Mouse (Mus musculus): Measurements from ENCODE around the gene Ttc7.
"Not testable (repeated sequence)": the region's sequence is repeated elsewhere in the genome, so short reads cannot be mapped to it uniquely, and the experiment has no call there.

Ttc7 gene

DNA sequence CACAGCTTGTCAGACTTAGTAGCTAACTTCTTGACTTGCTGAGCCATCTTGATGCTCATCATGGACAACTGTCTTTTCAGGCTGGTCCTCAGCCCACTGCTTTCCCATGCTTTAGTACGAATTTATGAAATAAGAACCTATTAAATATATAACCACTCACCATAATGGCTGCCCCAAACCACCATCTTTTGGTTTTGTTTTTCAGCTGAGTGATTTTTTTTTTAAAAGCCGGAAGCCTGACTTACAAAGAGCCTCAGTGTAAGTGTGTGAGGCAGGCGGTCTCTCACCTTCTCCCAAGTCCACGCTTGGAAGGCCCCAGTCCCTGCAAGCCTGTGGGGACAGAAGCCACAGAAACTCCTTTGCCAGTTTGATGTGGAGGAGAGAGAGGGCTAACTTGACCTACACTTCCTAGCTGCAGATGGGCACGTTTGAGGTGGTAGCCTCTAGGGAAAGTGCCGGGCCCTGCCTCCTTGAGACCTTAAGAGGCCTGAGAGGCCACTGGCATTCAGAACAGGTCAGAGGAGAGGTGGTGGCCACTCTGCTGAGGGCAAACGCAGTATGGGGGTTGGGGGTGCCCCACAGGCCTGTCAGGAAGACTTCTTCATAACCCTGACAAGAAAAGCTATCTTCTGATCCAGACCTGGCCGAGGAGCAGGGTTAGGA is 3.9 kb downstream of the Ttc7 start:
- no peak for DNase-seq (ENCODE audit: low read depth, low spot score)

GRCm38 (mm10) chr17:87287197-87287777 is 4.6 kb downstream of the Ttc7 start:
- DNase-seq (ENCODE audit: low read depth, low spot score), result no peak

GRCm38 (mm10) chr17:87288131-87288530 is 5.4 kb downstream of the Ttc7 start:
- no peak for DNase-seq (ENCODE audit: low read depth, low spot score)

DNA sequence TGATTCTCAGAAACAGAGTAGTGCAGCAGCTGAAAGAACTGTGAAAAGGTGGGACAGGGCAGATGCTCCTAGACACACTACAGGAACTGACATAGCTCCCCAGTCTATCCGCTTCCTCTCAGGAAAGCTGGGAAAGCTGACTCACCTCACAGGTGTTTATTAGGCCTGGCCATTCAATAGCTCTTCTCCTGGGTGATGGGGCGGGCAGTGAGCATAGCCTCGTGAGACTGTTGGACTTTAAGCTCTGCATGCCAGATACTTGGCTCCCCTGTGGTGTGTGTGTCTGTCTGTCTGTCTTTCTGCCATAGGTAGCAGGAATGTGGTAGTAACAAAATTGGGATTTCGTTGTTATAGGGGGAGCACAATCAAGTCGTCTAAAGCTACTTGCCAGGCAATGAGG is 6.7 kb downstream of the Ttc7 start:
- no peak for DNase-seq (ENCODE audit: low read depth, low spot score)

- DNase-seq (ENCODE audit: low read depth, low spot score), result no peak
Observed at GRCm38 (mm10) chr17:87291037-87291436, 8.4 kb downstream of the Ttc7 start.

DNA sequence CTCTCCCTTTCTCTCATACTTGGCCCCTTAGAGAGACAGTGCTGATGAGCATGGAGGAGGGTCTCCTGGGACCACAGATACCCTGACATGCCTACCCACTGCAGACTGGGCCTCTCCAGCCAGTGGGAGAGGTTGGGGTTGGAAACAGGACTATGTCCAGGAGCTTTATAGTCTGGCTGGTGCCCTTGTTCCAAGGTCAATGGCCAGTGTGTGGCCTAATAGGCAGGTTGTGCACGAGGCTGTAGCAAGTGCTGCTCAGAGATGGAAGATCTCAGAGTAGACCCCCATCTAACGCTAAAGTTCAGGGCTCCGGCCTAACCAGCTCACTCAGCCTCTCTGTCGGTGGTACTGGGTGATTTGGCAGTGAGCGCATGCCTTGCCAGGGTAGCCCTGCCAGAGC is 9.1 kb downstream of the Ttc7 start:
- no peak for DNase-seq (ENCODE audit: low read depth, low spot score)

DNA sequence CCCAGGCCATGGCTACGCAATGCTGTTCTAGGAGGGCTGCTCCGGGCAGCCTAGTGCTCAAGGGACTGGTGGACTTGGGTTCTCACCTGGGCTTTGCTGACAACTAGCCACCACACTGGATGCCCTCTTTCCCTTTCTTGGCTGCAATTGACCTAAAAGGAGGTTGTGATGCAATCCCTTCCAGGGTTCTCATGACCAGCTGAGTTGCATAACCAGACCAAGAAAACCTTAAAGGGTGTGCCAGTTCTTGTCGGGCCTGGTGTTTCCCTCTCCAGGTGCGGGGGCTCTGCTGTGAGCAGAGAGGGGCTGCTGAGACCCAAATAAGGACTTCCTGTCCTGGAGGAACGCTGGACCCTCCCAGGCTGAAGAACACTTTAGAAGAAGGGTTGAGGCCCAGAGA is 10.4 kb downstream of the Ttc7 start:
- DNase-seq (ENCODE audit: low read depth, low spot score), result no peak

DNA sequence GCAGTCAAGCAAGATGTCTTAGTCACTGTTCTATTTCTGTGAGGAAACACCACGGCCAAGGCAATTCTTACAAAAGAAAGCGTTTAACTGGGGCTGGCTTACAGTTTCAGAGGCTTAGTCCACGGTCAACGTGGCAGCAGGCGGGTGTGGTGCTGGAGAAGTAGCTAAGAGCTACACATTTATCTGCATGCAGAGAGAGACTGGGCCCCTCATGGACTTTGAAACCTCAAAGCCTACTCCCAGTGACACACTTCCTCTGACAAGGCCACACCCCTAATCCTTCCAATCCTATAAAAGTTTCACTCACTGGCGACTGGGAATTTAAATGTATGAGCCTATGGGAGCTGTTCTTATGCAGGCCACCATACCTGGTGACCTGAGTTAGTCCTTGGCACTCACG is 13.1 kb downstream of the Ttc7 start:
- no peak for DNase-seq (ENCODE audit: low read depth, low spot score)

DNA sequence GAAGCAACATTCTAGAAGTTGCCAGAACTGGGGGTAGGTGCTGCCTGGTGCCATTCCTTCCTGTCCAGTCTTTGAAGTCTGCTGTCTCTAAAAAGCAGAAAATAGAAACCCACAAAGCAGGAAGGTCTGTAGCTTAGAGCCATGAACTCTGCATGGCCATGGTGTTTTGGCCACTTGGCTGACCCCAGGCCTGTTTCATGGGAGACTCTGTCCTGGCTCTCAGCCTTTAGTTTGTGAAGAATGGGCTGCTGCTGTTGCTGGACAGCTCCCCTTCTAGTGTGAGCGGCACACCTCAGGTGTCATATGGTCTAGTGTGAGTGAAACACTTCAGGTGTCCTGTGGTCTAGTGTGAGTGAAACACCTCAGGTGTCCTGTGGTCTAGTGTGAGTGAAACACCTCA is 14.0 kb downstream of the Ttc7 start:
- DNase-seq (ENCODE audit: low read depth, low spot score), result not testable (repeated sequence)

DNA sequence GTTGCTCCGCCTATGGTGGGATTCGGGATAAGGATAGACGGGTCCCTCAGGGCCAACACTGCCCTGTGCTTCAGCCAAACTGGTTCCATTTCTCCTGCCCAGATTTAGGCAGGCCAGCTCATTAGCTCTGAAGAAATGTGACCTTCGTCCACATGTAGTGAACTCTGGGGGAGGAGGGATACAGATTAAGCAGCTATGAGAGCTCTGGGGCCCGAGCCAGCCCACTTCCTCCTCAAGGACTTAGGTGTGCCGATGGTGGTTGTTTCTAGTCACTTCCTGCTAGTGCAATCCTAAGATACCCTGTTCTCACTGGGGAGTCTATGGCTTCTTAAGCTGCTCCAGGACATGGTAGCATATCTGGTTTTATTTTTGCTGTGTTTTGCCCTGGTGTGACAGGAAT is 16.3 kb downstream of the Ttc7 start:
- DNase-seq (ENCODE audit: low read depth, low spot score), result no peak

GRCm38 (mm10) chr17:87300340-87300739 is 17.7 kb downstream of the Ttc7 start:
- no peak for DNase-seq (ENCODE audit: low read depth, low spot score)

GRCm38 (mm10) chr17:87301607-87302006 is 18.9 kb downstream of the Ttc7 start:
- not testable (repeated sequence) for DNase-seq (ENCODE audit: low read depth, low spot score)

DNA sequence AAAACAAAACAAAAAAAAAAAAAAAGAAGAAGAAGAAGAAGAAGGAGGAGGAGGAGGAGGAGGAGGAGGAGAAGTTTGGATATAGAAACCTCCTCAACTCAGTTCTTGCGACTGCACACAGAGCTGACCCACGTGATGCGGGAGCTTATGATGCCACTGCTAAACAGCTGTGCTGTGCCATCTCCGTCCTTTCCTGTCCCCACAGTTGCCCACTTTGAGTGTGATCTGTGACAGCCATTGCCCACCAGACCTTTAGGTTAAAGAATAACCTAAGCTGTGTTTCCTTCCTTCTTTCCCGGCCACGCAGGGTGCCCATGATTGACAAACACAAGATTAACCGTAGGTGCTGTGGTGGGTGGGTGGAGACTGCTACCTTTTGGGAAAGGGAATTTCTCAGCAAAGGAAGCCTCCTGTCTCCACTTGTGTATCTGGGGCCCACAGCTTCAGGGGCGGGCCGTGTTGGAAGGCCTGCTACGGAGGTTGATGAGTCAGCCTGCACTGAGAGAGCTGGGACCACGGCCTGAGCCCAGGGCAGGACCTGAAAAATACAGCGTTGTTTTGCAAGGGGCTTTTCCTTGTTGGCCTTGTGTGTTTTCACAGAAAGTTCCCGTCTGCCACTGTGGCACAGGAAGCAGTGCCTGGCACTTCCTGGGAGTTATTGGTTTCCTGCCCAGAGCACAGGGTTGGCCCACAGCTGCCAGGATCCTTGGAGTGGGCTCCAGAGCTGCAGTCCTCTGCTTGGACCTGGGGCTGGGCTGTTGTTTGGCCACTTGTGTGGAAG is 19.5 kb downstream of the Ttc7 start:
- no peak for DNase-seq (ENCODE audit: low read depth, low spot score)

DNA sequence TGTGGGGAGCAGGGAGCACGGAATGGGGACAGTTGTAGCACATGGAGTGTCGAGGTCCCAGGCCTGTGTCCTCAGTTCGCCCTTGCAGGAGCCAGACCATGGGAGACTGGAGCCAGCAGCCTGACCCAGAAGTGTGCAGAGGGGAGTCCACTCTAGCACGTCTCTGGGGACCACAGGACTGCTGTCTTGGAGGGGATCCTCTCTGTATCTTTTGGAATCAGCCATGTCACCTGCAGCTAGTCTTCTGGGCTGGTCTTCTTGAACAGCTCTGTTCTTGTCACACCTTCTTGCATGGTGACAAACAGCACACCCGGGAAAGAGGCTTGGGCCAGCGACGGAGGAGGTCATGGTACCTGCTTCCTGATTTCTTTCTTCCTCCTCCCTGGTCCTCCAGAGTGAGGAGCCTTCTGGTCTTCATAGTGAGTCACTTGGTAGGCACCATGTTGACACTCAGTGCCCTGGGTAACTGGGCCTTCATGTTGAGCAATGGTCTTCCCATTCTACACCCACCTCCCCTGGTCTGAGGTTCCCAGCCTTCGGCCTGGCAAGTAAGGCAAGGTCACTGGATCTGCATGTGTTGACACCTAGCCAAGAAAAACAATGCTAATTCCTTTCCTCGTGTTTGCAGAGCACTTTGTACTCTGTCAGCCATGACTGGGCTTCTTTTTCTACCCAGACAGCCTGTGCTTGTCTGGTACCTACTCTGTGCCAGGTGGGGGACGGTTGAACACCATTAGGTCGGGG is 21.6 kb downstream of the Ttc7 start:
- no peak for DNase-seq (ENCODE audit: low read depth, low spot score)

- DNase-seq (ENCODE audit: low read depth, low spot score), result no peak
Observed at GRCm38 (mm10) chr17:87305065-87305464, 22.4 kb downstream of the Ttc7 start.

DNA sequence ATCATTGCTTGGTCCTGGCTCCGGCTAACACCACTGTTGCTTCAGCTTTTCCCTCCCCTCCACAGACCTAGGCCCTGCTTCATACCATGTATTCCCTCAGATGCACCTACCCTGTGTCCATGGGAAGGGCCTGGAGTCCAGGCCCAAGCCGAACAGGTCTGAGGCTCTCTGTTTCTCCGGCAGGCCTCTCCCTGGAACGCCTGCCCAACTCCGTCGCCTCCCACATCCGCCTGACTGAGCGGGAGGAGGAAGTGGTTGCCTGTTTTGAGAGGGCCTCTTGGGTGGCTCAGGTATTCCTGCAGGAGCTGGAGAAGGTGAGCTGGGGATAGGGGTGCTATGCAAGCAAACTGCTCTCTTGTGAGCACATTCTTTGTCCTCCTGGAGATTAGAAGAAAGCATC is 24.1 kb downstream of the Ttc7 start:
- no peak for DNase-seq (ENCODE audit: low read depth, low spot score)

GRCm38 (mm10) chr17:87309073-87309788 is 26.5 kb downstream of the Ttc7 start:
- DNase-seq (ENCODE audit: low read depth, low spot score), result no peak

DNA sequence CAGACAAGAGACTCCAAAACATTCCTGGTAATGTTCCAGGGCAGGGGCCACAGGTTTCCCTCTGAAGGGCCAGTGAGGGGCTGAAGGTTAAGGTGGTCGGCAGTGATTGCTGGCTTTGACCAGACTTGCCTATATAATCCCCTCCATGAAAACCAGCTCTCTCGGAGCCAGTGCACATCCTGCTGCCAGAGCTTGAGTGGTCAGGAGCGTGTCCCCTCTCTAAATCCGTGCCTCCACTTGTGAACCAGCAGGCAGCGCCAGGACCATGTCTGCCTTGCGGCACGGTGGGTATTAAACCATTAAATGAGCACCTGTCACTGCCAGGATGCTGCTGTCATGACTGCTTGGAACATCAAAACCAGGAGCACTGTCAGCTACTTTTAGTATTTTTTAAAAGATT is 27.8 kb downstream of the Ttc7 start:
- no peak for DNase-seq (ENCODE audit: low read depth, low spot score)

- DNase-seq (ENCODE audit: low read depth, low spot score), result no peak
Observed at GRCm38 (mm10) chr17:87312351-87312750, 29.7 kb downstream of the Ttc7 start.

DNA sequence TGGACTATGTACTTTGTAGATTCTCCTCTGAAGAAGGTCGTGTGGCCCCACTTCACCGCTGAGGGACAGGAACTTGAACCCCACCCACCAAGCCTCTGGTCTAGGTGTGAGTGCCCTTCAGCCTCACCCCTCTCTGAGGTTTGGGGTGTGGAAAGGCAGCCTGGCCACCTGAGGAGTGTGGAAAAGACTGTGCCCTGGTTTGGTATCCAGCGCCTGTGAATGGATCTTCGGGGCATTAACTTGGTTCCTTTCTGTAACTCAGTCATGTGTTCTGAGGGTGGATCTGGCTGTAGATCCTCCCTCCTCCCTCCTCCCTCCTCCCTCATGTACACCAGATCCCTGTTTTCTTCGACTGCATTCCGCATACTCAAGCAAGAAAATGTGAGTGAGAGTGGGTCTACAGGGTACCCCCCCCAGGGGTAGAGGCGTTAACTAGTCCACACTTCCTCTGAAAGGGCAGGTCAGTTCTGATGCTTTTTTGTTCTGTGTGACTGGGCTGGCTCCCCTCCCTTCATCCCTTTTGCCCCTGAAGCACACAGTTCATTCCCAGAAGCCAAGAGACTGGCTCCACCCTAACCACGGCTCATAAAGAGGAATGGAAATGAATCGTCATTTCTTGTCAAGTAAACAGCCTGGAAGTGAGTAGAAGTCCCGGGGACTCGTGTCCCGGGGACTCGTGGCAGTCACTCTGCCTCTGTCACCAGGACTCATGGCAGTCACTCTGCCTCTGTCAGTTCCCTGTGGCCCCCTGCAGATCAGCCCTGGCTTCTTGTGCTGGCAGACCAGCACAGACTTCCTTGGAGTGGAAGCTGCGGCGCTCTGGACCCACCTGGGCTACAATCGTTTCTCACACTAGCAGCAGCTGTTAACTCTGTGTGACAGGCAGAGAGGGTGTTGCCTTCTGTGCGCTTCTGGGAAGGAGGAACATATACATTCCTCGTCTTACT is 30.5 kb downstream of the Ttc7 start:
- no peak for DNase-seq (ENCODE audit: low read depth, low spot score)

- DNase-seq (ENCODE audit: low read depth, low spot score), result no peak
Observed at GRCm38 (mm10) chr17:87314121-87314520, 31.4 kb downstream of the Ttc7 start.
